Mouse (Mus musculus) kidney, postnatal 0 days (tissue): Measurements from ENCODE around the gene Grik4. TPM values are rescaled to one million over a fixed set of nuclear protein-coding genes. Genes with fewer than 3 reads are reported as not detected.

ENCODE experiments used
- ATAC-seq: fragments of 200-750 bp; cut with Nextera tagmentation; replicated peaks from 2 replicates; pipeline ENCODE4 v1.8.0; 2017; ENCODE audit warnings: low read depth, moderate number of reproducible peaks, moderate TSS enrichment, moderate library complexity; ENCODE audit not compliant: low FRiP score
- DNase-seq: peaks from one replicate; pipeline ENCODE4 v3.0.0-alpha.2; 2016; ENCODE audit warnings: low spot score
- H3K27ac ChIP-seq: fragments of 300-500 bp; sonication (generic); 2 replicates; pipeline ENCODE4 v1.5.1; 2014; ENCODE audit warnings: mild to moderate bottlenecking
- H3K27me3 ChIP-seq: fragments of 300-500 bp; sonication (generic); 2 replicates; pipeline ENCODE4 v1.6.1; 2014; ENCODE audit warnings: low read length, mixed read lengths; ENCODE audit not compliant: insufficient read depth
- H3K36me3 ChIP-seq: fragments of 300-500 bp; sonication (generic); 2 replicates; pipeline ENCODE4 v1.6.1; 2014; ENCODE audit warnings: low read length, mixed read lengths; ENCODE audit not compliant: insufficient read depth
- H3K4me1 ChIP-seq: fragments of 300-500 bp; sonication (generic); replicated peaks from 2 replicates; pipeline ENCODE4 v1.6.1; 2014; ENCODE audit warnings: antibody characterized with exemption, low read length, mixed read lengths; ENCODE audit not compliant: insufficient read depth
- H3K4me2 ChIP-seq: fragments of 300-500 bp; sonication (generic); 2 replicates; pipeline ENCODE4 v1.6.1; 2014; ENCODE audit warnings: mild to moderate bottlenecking, low read length, moderate library complexity, mixed read lengths
- H3K4me3 ChIP-seq: fragments of 300-500 bp; sonication (generic); replicated peaks from 2 replicates; pipeline ENCODE4 v1.5.1; 2014; ENCODE audit warnings: low read depth, low read length
- H3K9ac ChIP-seq: fragments of 300-500 bp; sonication (generic); 2 replicates; pipeline ENCODE4 v1.6.1; 2014; ENCODE audit warnings: low read depth, low read length
- H3K9me3 ChIP-seq: fragments of 300-500 bp; sonication (generic); replicated peaks from 2 replicates; pipeline ENCODE4 v1.6.1; 2016; ENCODE audit warnings: low read length, inconsistent platforms, mixed read lengths
- CTCF ChIP-seq: IDR thresholded peaks from 2 replicates; pipeline ENCODE4 v1.5.1; 2016; ENCODE audit warnings: antibody characterized with exemption, low read depth, mild to moderate bottlenecking, moderate library complexity
- WGBS: fragments of 180-500 bp; shearing (Covaris S2); extraction: QIAGEN DNeasy Blood & Tissue Kit; methylation state at CpG from one replicate; pipeline ENCODE4 v1.1.7; 2014; 5-methylcytosine and 5-hydroxymethylcytosine counted together
- polyA plus RNA-seq: library from polyadenylated mRNA; unstranded; fragments of >200 nt; fragmentation: Nextera tagmentation; extraction: Ambion mirVana; gene quantifications from 2 replicates; pipeline ENCODE4 v1.2.1, GENCODE M21; 2015

Grik4 gene
- polyA plus RNA-seq, 1 experiment from 2014 or later: 2.0 TPM

DNA sequence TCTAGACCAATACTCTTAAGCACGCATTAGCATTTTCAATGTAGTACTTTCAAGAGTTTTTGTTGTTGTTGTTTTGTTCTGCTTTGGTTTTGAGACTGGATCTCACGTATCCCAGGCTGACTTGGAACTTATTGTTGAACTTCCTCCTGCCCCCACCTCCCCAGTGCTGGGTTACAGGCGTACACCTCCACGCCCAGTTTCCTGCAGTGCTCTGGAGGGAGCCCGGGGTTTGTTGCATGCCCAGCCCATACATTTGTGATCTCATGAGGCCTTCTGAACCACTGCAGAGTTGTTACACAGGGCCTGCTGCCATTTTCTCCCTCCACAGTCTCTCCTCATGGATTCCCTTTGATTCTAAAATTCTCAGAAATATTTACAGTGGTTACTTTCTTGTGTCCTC, 201.9 kb downstream of the Grik4 start:
- Histone ChIP-seq H3K4me2 (no peak overlapping the region), H3K4me1 (no peaks in the 10 kb centered on the region), H3K4me3 (no peak overlapping the region), H3K9ac (no peak overlapping the region), H3K36me3 (no peaks in the 10 kb centered on the region), H3K27me3 (no peaks in the 10 kb centered on the region), H3K9me3 (no peaks in the 10 kb centered on the region), H3K27ac (no peak overlapping the region)
- 62% methylated on average over 5 of the region's 5 CpGs for WGBS
- ATAC-seq (no peak), DNase-seq (no peak)
- TF ChIP-seq CTCF: no peak

GRCm38 (mm10) chr9:42736697-42737335, 207.5 kb downstream of the Grik4 start:
- Histone ChIP-seq H3K27me3 (no peaks in the 10 kb centered on the region), H3K4me3 (no peak overlapping the region), H3K27ac (no peak overlapping the region; the same call in 1 of the 2 replicates), H3K4me2 (no peak overlapping the region), H3K9ac (no peak overlapping the region), H3K9me3 (no peaks in the 10 kb centered on the region), H3K4me1 (no peaks in the 10 kb centered on the region; the same call in 1 of the 2 replicates), H3K36me3 (no peaks in the 10 kb centered on the region)
- DNase-seq: no peak
- peak; percentile 7; the same call in 1 of the 2 replicates for TF ChIP-seq CTCF
- 34% methylated on average over 7 of the region's 7 CpGs for WGBS
- ATAC-seq: no peak

- Histone ChIP-seq H3K9me3 (no peaks in the 10 kb centered on the region), H3K4me3 (no peak overlapping the region), H3K36me3 (no peaks in the 10 kb centered on the region), H3K4me2 (no peak overlapping the region), H3K9ac (no peak overlapping the region), H3K4me1 (peaks cover 9% of the 10 kb centered on the region; the same call in 1 of the 2 replicates), H3K27ac (no peak overlapping the region), H3K27me3 (no peaks in the 10 kb centered on the region)
- no peak for ATAC-seq
- WGBS: 73% methylated on average over 5 of the region's 5 CpGs
- no peak for DNase-seq
- no peak for TF ChIP-seq CTCF
Measured at GRCm38 (mm10) chr9:42735086-42735485, 209.2 kb downstream of the Grik4 start.

DNA sequence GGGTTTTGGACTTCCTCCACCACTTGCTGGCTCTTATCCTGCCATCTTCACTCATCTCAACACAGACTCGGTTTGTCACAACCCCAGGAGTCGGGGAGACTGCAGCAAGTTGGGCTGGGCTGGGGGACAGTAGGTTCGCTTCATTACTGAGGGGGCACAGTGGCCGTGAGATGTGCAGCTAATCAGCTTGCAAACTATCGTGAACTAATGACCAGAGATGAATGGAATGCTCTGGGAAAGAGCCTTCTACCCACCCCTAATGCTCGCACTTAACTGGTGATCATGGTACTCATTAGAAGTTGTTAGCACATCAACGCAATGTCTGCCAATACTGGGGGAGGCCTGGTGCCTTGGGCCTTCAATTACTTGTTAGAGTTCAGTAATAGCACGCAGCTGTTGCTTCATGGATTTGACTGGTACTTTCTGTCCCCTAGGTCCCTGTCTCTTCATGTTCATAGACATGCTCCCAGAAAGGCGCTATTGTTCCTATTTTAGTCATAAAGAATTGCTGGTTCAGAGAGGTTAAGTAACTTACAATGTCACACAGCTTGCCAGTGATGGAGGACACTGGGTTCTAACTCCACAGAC, 211.5 kb downstream of the Grik4 start:
- Histone ChIP-seq H3K4me2 (no peak overlapping the region), H3K9me3 (no peaks in the 10 kb centered on the region), H3K9ac (no peak overlapping the region), H3K4me3 (no peak overlapping the region), H3K27me3 (no peaks in the 10 kb centered on the region), H3K4me1 (peaks cover 12% of the 10 kb centered on the region), H3K27ac (no peak overlapping the region), H3K36me3 (no peaks in the 10 kb centered on the region)
- DNase-seq (no peak), ATAC-seq (no peak)
- WGBS: 82% methylated on average over 9 of the region's 9 CpGs
- no peak for TF ChIP-seq CTCF

GRCm38 (mm10) chr9:42728472-42728871, 215.8 kb downstream of the Grik4 start:
- Histone ChIP-seq H3K27me3 (no peaks in the 10 kb centered on the region), H3K36me3 (no peaks in the 10 kb centered on the region), H3K9me3 (no peaks in the 10 kb centered on the region), H3K27ac (no peak overlapping the region), H3K4me1 (peaks cover 25% of the 10 kb centered on the region), H3K4me3 (no peak overlapping the region), H3K4me2 (no peak overlapping the region), H3K9ac (no peak overlapping the region)
- no peak for DNase-seq
- 36% methylated on average over 6 of the region's 6 CpGs for WGBS
- TF ChIP-seq CTCF: no peak
- no peak for ATAC-seq

DNA sequence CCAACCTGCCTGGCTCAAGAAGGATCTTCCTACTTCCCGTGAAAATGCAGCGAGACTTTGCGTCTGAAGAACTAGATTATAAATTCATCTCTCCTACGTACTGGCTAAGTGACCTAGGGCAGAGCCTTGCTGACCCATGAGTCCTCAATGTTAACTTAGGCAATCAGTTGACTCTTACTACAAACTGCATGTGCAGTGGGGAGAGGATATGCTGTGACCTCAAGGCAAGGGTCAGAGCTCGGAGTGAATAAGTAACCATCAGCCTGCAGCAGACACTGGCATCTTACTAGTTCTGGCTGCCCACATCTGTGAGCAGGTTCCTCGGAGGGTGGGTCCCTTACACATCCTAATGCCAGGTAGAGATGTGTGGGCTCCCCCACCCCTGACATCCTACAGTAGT, 216.6 kb downstream of the Grik4 start:
- Histone ChIP-seq H3K4me2 (no peak overlapping the region), H3K36me3 (no peaks in the 10 kb centered on the region), H3K27me3 (no peaks in the 10 kb centered on the region), H3K9me3 (no peaks in the 10 kb centered on the region), H3K4me3 (no peak overlapping the region), H3K4me1 (peaks cover 30% of the 10 kb centered on the region), H3K27ac (no peak overlapping the region), H3K9ac (no peak overlapping the region)
- ATAC-seq (peak; percentile 45; the same call in 1 of the 2 replicates), DNase-seq (no peak)
- WGBS: 59% methylated on average over 6 of the region's 6 CpGs
- TF ChIP-seq CTCF: no peak
